Mouse (Mus musculus) limb, embryonic 14.5 days (tissue): ENCODE measurements at regions not wholly inside any gene's neighbourhood (a gene's known extent, or its start where the extent isn't known, plus 50 kb on each side); places are given as distances from the start of the nearest gene placed in this dataset.

Source experiments
- ATAC-seq: fragments of 200-750 bp; cut with Nextera tagmentation; 2 replicates; pipeline ENCODE4 v1.8.0; 2017; ENCODE audit warnings: low read depth, moderate number of reproducible peaks, moderate TSS enrichment; ENCODE audit not compliant: low FRiP score
- DNase-seq: peaks from one replicate; pipeline ENCODE4 v3.0.0-alpha.2; 2015; ENCODE audit warnings: low spot score
- H3K27ac ChIP-seq: fragments of 300-500 bp; sonication (generic); replicated peaks from 2 replicates; pipeline ENCODE4 v1.5.1; 2014; ENCODE audit warnings: low read depth, mild to moderate bottlenecking, low read length, moderate library complexity, mixed read lengths
- H3K27me3 ChIP-seq: fragments of 300-500 bp; sonication (generic); 2 replicates; pipeline ENCODE4 v1.6.1; 2014; ENCODE audit warnings: low read length, mixed read lengths; ENCODE audit not compliant: control insufficient read depth, insufficient read depth
- H3K36me3 ChIP-seq: fragments of 300-500 bp; sonication (generic); 2 replicates; pipeline ENCODE4 v1.6.1; 2014; ENCODE audit warnings: mild to moderate bottlenecking, low read length, moderate library complexity, mixed read lengths; ENCODE audit not compliant: control insufficient read depth, insufficient read depth
- H3K4me1 ChIP-seq: fragments of 300-500 bp; sonication (generic); 2 replicates; pipeline ENCODE4 v1.6.1; 2014; ENCODE audit warnings: antibody characterized with exemption, low read length, mixed read lengths; ENCODE audit not compliant: control insufficient read depth, insufficient read depth
- H3K4me2 ChIP-seq: fragments of 300-500 bp; sonication (generic); replicated peaks from 2 replicates; pipeline ENCODE4 v1.6.1; 2014; ENCODE audit warnings: low read depth, mild to moderate bottlenecking, low read length, moderate library complexity; ENCODE audit not compliant: severe bottlenecking
- H3K4me3 ChIP-seq: fragments of 300-500 bp; sonication (generic); replicated peaks from 2 replicates; pipeline ENCODE4 v1.5.1; 2014; ENCODE audit warnings: low read length
- H3K9ac ChIP-seq: fragments of 300-500 bp; sonication (generic); 2 replicates; pipeline ENCODE4 v1.6.1; 2014; ENCODE audit warnings: mild to moderate bottlenecking, low read depth, low read length, moderate library complexity; ENCODE audit not compliant: severe bottlenecking
- H3K9me3 ChIP-seq: fragments of 300-500 bp; sonication (generic); 2 replicates; pipeline ENCODE4 v1.6.1; 2016; ENCODE audit warnings: low read length; ENCODE audit not compliant: control insufficient read depth
- POLR2A ChIP-seq: fragments of 200-500 bp; IDR thresholded peaks from 2 replicates; pipeline ENCODE4 v1.8.0; 2012; ENCODE audit warnings: inconsistent platforms, mild to moderate bottlenecking, moderate library complexity, borderline replicate concordance; ENCODE audit not compliant: insufficient read depth, insufficient read length; ENCODE audit errors: extremely low read depth
- WGBS: fragments of 180-500 bp; shearing (Covaris S2); extraction: QIAGEN DNeasy Blood & Tissue Kit; methylation state at CpG from one replicate; pipeline ENCODE4 v1.1.7; 2014; 5-methylcytosine and 5-hydroxymethylcytosine counted together

GRCm38 (mm10) chr3:52896462-52896861 lies 120.6 kb downstream of the Cog6 start:
- no peak for ATAC-seq
- Histone ChIP-seq H3K4me2 (no peak overlapping the region), H3K9ac (no peak overlapping the region), H3K9me3 (no peaks in the 10 kb centered on the region), H3K27ac (no peak overlapping the region), H3K4me3 (no peak overlapping the region), H3K36me3 (no peaks in the 10 kb centered on the region), H3K27me3 (no peaks in the 10 kb centered on the region), H3K4me1 (no peaks in the 10 kb centered on the region)
- no peak for DNase-seq
- 81% methylated on average over 7 of the region's 7 CpGs for WGBS
- TF ChIP-seq POLR2A = no peak

GRCm38 (mm10) chr3:52895751-52896150 lies 121.3 kb downstream of the Cog6 start:
- Histone ChIP-seq H3K27ac (no peak overlapping the region), H3K4me2 (no peak overlapping the region), H3K9ac (no peak overlapping the region), H3K27me3 (no peaks in the 10 kb centered on the region), H3K9me3 (no peaks in the 10 kb centered on the region), H3K4me1 (no peaks in the 10 kb centered on the region), H3K4me3 (no peak overlapping the region), H3K36me3 (no peaks in the 10 kb centered on the region)
- ATAC-seq = no peak
- WGBS = 83% methylated on average over 5 of the region's 5 CpGs
- no peak for DNase-seq
- no peak for TF ChIP-seq POLR2A

GRCm38 (mm10) chr3:52894812-52895211 lies 122.2 kb downstream of the Cog6 start:
- Histone ChIP-seq H3K9me3 (no peaks in the 10 kb centered on the region), H3K4me2 (no peak overlapping the region)

GRCm38 (mm10) chr3:52889156-52889715 lies 127.8 kb downstream of the Cog6 start:
- ATAC-seq = no peak
- WGBS = 81% methylated on average over 4 of the region's 4 CpGs
- H3K4me1 ChIP-seq = no peaks in the 10 kb centered on the region
- H3K27ac ChIP-seq = no peak overlapping the region
- H3K9ac ChIP-seq = no peak overlapping the region
- no peaks in the 10 kb centered on the region for H3K36me3 ChIP-seq
- DNase-seq = no peak
- no peaks in the 10 kb centered on the region for H3K27me3 ChIP-seq
- H3K4me2 ChIP-seq = no peak overlapping the region
- H3K4me3 ChIP-seq = no peak overlapping the region
- no peaks in the 10 kb centered on the region for H3K9me3 ChIP-seq
- TF ChIP-seq POLR2A = no peak

More at GRCm38 (mm10) chr3:52894812-52895211, 122.2 kb downstream of the Cog6 start:
- H3K4me3 ChIP-seq = no peak overlapping the region
- TF ChIP-seq POLR2A = no peak
- no peak overlapping the region for H3K27ac ChIP-seq
- DNase-seq (no peak), ATAC-seq (no peak)
- H3K27me3 ChIP-seq = no peaks in the 10 kb centered on the region
- no peaks in the 10 kb centered on the region for H3K4me1 ChIP-seq
- no peak overlapping the region for H3K9ac ChIP-seq
- 91% methylated on average over 2 of the region's 2 CpGs for WGBS
- H3K36me3 ChIP-seq = no peaks in the 10 kb centered on the region

GRCm38 (mm10) chr3:52881981-52882380 lies 135.1 kb downstream of the Cog6 start:
- no peak overlapping the region for H3K4me2 ChIP-seq
- 83% methylated on average over 3 of the region's 3 CpGs for WGBS

GRCm38 (mm10) chr3:52881139-52881538 lies 135.9 kb downstream of the Cog6 start:
- no peak for ATAC-seq
- Histone ChIP-seq H3K36me3 (no peaks in the 10 kb centered on the region), H3K9me3 (no peaks in the 10 kb centered on the region), H3K4me3 (no peak overlapping the region), H3K4me1 (peaks cover 8% of the 10 kb centered on the region), H3K9ac (no peak overlapping the region), H3K27ac (no peak overlapping the region), H3K4me2 (no peak overlapping the region), H3K27me3 (no peaks in the 10 kb centered on the region)
- 70% methylated on average over 4 of the region's 4 CpGs for WGBS
- TF ChIP-seq POLR2A = no peak
- no peak for DNase-seq

More at GRCm38 (mm10) chr3:52881981-52882380, 135.1 kb downstream of the Cog6 start:
- no peaks in the 10 kb centered on the region for H3K9me3 ChIP-seq
- no peak overlapping the region for H3K9ac ChIP-seq
- TF ChIP-seq POLR2A = no peak
- H3K4me1 ChIP-seq = peaks cover 8% of the 10 kb centered on the region
- no peaks in the 10 kb centered on the region for H3K27me3 ChIP-seq
- DNase-seq (no peak), ATAC-seq (no peak)
- no peaks in the 10 kb centered on the region for H3K36me3 ChIP-seq
- H3K27ac ChIP-seq = no peak overlapping the region
- H3K4me3 ChIP-seq = no peak overlapping the region
